Mouse (Mus musculus) G1E (cell line): Measurements from ENCODE around the gene Tacc2.

Experiments
- CTCF ChIP-seq: IDR thresholded peaks from 2 replicates; pipeline ENCODE4 v1.5.1; 2012; ENCODE audit warnings: low read depth, low read length, inconsistent platforms, mixed read lengths
- GATA1 ChIP-seq: IDR thresholded peaks from 2 replicates; pipeline ENCODE4 v1.6.1; 2012; ENCODE audit warnings: borderline replicate concordance, low read length, inconsistent platforms, mixed read lengths
- GATA2 ChIP-seq: IDR thresholded peaks from 2 replicates; pipeline ENCODE4 v1.6.1; 2012; ENCODE audit warnings: low read depth, low read length, inconsistent platforms, borderline replicate concordance
- POLR2AphosphoS5 ChIP-seq: IDR thresholded peaks from 2 replicates; pipeline ENCODE4 v1.6.1; 2012; ENCODE audit warnings: low read depth, low read length, inconsistent platforms; ENCODE audit not compliant: insufficient replicate concordance
- TAL1 ChIP-seq: conservative IDR thresholded peaks from 2 replicates; pipeline ENCODE4 v1.6.1; 2012; ENCODE audit warnings: low read depth, low read length, inconsistent platforms, mixed read lengths

DNA sequence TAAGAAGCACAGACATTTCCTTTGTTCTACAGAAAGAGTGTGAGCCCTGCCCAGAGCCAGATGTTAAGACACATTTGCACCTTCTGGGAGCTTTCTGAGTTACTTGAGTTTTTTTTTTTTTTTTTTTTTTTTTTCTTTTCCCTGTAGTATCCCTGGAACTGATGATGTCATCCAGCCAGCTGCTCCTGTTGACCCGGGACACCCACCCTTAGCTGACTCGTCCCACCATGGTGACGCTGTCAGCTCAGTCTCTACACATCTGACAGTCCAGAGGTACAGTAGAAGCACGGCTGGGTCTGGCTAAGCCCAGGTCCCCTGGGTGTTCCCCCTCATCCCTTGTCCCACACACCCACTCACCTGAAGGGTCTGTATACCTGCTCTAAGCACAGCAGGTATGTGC, 85.6 kb downstream of the Tacc2 start:
- TF ChIP-seq TAL1 (no peak), CTCF (no peak), POLR2AphosphoS5 (no peak), GATA1 (no peak), GATA2 (no peak)
